Mouse (Mus musculus) layer of hippocampus, adult 2 months (tissue): ENCODE data around the gene Mphosph8. TPM values are rescaled to one million over a fixed set of nuclear protein-coding genes. Genes with fewer than 3 reads are reported as not detected.

Experiments
- DNase-seq, 2 experiments: peaks; one replicate each; pipeline ENCODE4 v3.0.0; 2022; ENCODE audit warnings: low spot score in 2 of 2
- H3K27ac ChIP-seq: fragments of 200-600 bp; 2 replicates; pipeline ENCODE4 v1.8.1; 2022
- H3K4me3 ChIP-seq: fragments of 200-600 bp; 2 replicates; pipeline ENCODE4 v1.8.1; 2022; ENCODE audit warnings: mild to moderate bottlenecking
- CTCF ChIP-seq: fragments of 200-600 bp; conservative IDR thresholded peaks from 2 replicates; pipeline ENCODE4 v1.8.1; 2022; ENCODE audit warnings: antibody characterized with exemption, mild to moderate bottlenecking, moderate library complexity
- long read RNA-seq, 2 experiments: library from polyadenylated mRNA; stranded (forward); transcript quantifications; one replicate each; pipeline ENCODE4 v2.0.0; 2021; ENCODE audit warnings: borderline mapping rate in 2 of 2
- total RNA-seq, 2 experiments: library from RNA; stranded (reverse); gene quantifications; 2 replicates each; pipeline ENCODE4 v1.2.3; 2021

Gene Mphosph8
- 10 to 100 TPM; 52.2 to 54.6 TPM for total RNA-seq
- long read RNA-seq, experiment 1, transcript Mphosph8-201 (14 exons, 2,939 nt) = major isoform, 32 of 61 reads
- long read RNA-seq, experiment 1, partial matches to known transcripts = 4 of 61 reads
- long read RNA-seq, experiment 1, other reads (novel, unspliced or antisense) = 25 of 61 reads
- long read RNA-seq, experiment 2, transcript Mphosph8-201 (14 exons, 2,939 nt) = major isoform, 39 of 59 reads
- long read RNA-seq, experiment 2, partial matches to known transcripts = 2 of 59 reads
- long read RNA-seq, experiment 2, other reads (novel, unspliced or antisense) = 16 of 59 reads

GRCm38 (mm10) chr14:56667969-56668802 is at the start of gene Mphosph8:
Mphosph8 (plus strand) TSS chr14:56668248.
- TF ChIP-seq CTCF = no peak
- peak; percentile 99 to 100 for DNase-seq
- peak within 1 kb of the TSS; percentile 91 for H3K27ac ChIP-seq
- H3K4me3 ChIP-seq = peak within 1 kb of the TSS; percentile 93

DNA sequence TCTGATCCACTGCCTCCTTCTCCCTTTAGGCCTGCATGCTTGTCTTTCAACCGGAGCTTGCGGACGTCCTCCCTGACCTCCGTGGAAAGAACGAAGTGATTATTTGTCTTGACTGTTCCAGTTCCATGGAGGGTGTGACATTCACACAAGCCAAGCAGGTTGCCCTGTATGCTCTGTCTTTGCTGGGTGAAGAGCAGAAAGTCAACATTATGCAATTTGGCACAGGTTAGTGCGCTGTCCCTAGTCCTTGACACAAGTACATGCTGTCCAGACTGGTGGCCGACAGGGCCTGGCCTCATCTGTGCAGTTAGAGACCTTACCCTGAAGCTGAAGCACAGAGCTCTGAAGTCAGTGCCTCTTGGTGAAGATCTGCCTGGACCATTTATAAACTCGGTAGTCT is 47.6 kb upstream of the Mphosph8 start:
- no peak overlapping the region for H3K4me3 ChIP-seq
- H3K27ac ChIP-seq = no peak overlapping the region
- DNase-seq = no peak
- no peak for TF ChIP-seq CTCF

- no peak for DNase-seq
- Histone ChIP-seq H3K27ac (no peak overlapping the region), H3K4me3 (no peak overlapping the region)
- TF ChIP-seq CTCF = no peak
Measured at GRCm38 (mm10) chr14:56626202-56626601, 41.8 kb upstream of the Mphosph8 start.

- H3K4me3 ChIP-seq = no peak overlapping the region
- H3K27ac ChIP-seq = no peak overlapping the region
- no peak for TF ChIP-seq CTCF
- peak; percentile 25 to 52 for DNase-seq
Measured at GRCm38 (mm10) chr14:56628336-56628735, 39.7 kb upstream of the Mphosph8 start.

- no peak overlapping the region for H3K27ac ChIP-seq
- no peak for DNase-seq
- TF ChIP-seq CTCF = no peak
- H3K4me3 ChIP-seq = no peak overlapping the region
Measured at GRCm38 (mm10) chr14:56631109-56631508, 36.9 kb upstream of the Mphosph8 start.

- Histone ChIP-seq H3K27ac (no peak overlapping the region), H3K4me3 (no peak overlapping the region)
- no peak for TF ChIP-seq CTCF
- DNase-seq = no peak
Measured at GRCm38 (mm10) chr14:56647206-56647605, 20.8 kb upstream of the Mphosph8 start.

DNA sequence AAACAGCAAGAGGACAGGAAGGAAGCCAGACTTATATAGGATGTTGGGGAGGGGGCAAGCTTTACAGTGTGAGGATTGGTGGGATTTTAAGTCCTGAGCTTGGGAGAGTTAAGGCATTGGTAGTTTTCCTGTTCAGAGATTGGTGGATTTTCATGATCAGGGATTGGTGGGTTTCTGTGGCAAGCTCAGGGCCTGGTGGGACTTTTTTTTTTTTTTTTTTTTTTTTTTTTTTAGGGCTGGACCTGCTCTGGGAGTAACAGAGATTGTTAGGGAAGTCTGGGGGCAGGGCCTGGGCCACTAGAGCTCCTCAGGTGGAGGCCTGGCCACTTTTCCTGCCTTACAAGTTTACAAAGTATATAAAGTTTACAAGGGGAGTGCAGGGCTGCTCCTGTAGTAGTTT is 18.6 kb upstream of the Mphosph8 start:
- TF ChIP-seq CTCF = no peak
- DNase-seq = no peak

GRCm38 (mm10) chr14:56665651-56666050 is 2.4 kb upstream of the Mphosph8 start:
- TF ChIP-seq CTCF = no peak
- DNase-seq = peak; percentile 31 to 55
- Histone ChIP-seq H3K27ac (no peak overlapping the region), H3K4me3 (no peak overlapping the region)

More for the DNA sequence above, 18.6 kb upstream of the Mphosph8 start:
- Histone ChIP-seq H3K4me3 (no peak overlapping the region), H3K27ac (no peak overlapping the region)

- H3K4me3 ChIP-seq = peak overlapping the region; percentile 93; the same call in 1 of the 2 replicates
- DNase-seq = no peak
- TF ChIP-seq CTCF = no peak
- no peak overlapping the region for H3K27ac ChIP-seq
Measured at GRCm38 (mm10) chr14:56666909-56667308, 1.1 kb upstream of the Mphosph8 start.

- no peak for TF ChIP-seq CTCF
- no peak for DNase-seq
- H3K4me3 ChIP-seq = peak overlapping the region; percentile 93
- peak overlapping the region; percentile 91 for H3K27ac ChIP-seq
Measured at GRCm38 (mm10) chr14:56669046-56669620, 1.1 kb downstream of the Mphosph8 start.

- no peak overlapping the region for H3K27ac ChIP-seq
- DNase-seq = no peak
- no peak for TF ChIP-seq CTCF
- no peak overlapping the region for H3K4me3 ChIP-seq
Measured at GRCm38 (mm10) chr14:56685426-56685825, 17.4 kb downstream of the Mphosph8 start.

GRCm38 (mm10) chr14:56689116-56689515 is 21.1 kb downstream of the Mphosph8 start:
- H3K27ac ChIP-seq = no peak overlapping the region
- DNase-seq = no peak
- no peak overlapping the region for H3K4me3 ChIP-seq
- TF ChIP-seq CTCF = no peak

DNA sequence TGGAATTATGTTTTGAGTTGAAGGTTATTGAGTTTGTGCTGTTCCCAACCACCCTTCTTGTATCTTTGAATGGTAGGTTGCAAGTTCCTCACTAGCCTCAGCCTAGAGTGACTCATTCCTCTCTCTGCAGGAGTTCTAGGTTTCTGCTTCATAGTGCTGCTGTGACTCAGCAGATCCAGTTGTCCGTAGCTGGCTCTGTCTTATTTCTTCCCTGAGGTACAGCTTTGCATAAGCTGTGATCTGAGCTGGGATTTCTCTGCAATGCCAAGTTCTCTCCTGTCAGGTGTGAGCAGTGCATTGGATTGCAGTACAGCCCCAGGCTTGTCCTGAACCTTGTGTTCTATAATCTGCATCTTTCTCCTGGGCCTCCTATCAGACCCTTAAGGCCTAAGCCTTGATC is 21.7 kb downstream of the Mphosph8 start:
- no peak for TF ChIP-seq CTCF
- Histone ChIP-seq H3K4me3 (no peak overlapping the region), H3K27ac (no peak overlapping the region)
- DNase-seq = no peak
